Mouse (Mus musculus): ENCODE measurements around the gene Hist1h2bb. TPM values are rescaled to one million over a fixed set of nuclear protein-coding genes. Genes with fewer than 3 reads are reported as not detected.

Hist1h2bb gene
- polyA plus RNA-seq, 1 experiment from 2014 or later, result 0.41 TPM

DNA sequence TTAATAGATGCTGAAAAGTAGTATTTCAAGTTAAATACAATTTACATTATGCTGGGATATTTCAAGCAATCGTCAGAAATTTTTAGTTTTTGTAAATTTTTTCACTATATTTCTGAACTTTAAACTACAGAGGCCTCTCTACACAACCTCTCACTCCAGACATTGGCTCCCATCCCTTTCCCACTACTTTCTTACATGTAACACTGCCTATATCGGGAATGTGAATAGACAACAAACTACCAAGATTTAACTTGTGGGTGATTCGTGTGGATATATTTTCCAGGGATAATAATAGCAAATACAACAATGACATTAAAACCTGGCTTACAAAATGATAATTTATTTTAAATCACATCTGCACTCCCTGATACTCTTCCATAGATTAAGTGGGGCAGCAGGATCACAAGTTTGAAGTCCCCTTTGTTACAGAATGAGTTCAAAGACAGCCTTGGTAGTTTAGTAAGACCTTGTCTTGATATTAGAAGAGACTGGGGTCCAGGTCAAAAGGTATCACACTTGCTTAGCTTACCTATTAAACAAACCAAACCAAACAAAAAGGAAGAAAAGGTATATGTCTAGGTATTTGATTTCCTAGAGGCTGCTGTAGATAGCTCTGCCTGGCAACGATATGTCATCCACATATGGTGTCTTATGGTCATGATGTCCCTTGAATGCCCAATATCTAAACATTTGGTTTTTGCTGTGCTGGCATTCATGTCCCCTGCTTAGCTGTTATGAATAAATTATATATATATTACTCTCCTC is 7.0 kb downstream of the Hist1h2bb start:
- CTCF ChIA-PET, result interaction anchor here (1.1 kb wide), 1 partner anchor 10 kb away, joined by 4 read pairs; the partner anchor contains the start of gene Hist1h1a
- TF ChIP-seq CTCF (IDR thresholded peaks at IDR 0.05), result no peak
- in situ Hi-C loops (cut with MboI; ENCODE audit: low pct_unique_long_range_greater_than_20kb), result loop anchor here (25.0 kb wide), 1 partner anchor 1966 kb away; the partner anchor contains the start of genes Hist1h1b, Hist1h2an, Hist1h2bp and Hist1h3i
- H3K27me3 ChIP-seq, result no peaks in the 10 kb centered on the region
- DNase-seq (ENCODE audit: low read depth, low spot score), result no peak
- POLR2A ChIA-PET, result interaction anchor here (1.0 kb wide), 1 partner anchor 10 kb away, joined by 3 read pairs; the partner anchor contains the start of gene Hist1h1a
- ATAC-seq, result no peak

- DNase-seq (ENCODE audit: low read depth, low spot score) (no peak), ATAC-seq (no peak)
- POLR2A ChIA-PET, result interaction anchor here (0.6 kb wide), 1 partner anchor 567 kb away, joined by 3 read pairs; no protein-coding TSS in a partner anchor
- in situ Hi-C loops (cut with MboI; ENCODE audit: low pct_unique_long_range_greater_than_20kb), result loop anchor here (25.0 kb wide), 1 partner anchor 1968 kb away; the partner anchor contains the start of genes Hist1h1b, Hist1h2an, Hist1h2bp and Hist1h3i
- H3K27me3 ChIP-seq, result no peaks in the 10 kb centered on the region
- CTCF ChIA-PET, result no interaction called here
- TF ChIP-seq CTCF (IDR thresholded peaks at IDR 0.05), result no peak
These were observed 8.5 kb downstream of the Hist1h2bb start for GRCm38 (mm10) chr13:23755000-23755399.

- in situ Hi-C loops (cut with MboI; ENCODE audit: low pct_unique_long_range_greater_than_20kb), result loop anchor here (25.0 kb wide), 1 partner anchor 1969 kb away; the partner anchor contains the start of genes Hist1h1b, Hist1h2an, Hist1h2bp and Hist1h3i
- no peaks in the 10 kb centered on the region for H3K27me3 ChIP-seq
- TF ChIP-seq CTCF (IDR thresholded peaks at IDR 0.05), result no peak
- ChIA-PET CTCF (no interaction called here), POLR2A (interaction anchor here (0.5 to 1.0 kb wide), 2 partner anchors 15 to 17 kb away, joined by 3 to 4 read pairs; no protein-coding TSS in a partner anchor)
- no peak for DNase-seq (ENCODE audit: low read depth, low spot score)
- peak; percentile 50 for ATAC-seq
These were observed 10.3 kb downstream of the Hist1h2bb start, which contains the start of gene Hist1h4b for GRCm38 (mm10) chr13:23756790-23757189. Gene Hist1h4b (plus strand): TSS chr13:23757013.

DNA sequence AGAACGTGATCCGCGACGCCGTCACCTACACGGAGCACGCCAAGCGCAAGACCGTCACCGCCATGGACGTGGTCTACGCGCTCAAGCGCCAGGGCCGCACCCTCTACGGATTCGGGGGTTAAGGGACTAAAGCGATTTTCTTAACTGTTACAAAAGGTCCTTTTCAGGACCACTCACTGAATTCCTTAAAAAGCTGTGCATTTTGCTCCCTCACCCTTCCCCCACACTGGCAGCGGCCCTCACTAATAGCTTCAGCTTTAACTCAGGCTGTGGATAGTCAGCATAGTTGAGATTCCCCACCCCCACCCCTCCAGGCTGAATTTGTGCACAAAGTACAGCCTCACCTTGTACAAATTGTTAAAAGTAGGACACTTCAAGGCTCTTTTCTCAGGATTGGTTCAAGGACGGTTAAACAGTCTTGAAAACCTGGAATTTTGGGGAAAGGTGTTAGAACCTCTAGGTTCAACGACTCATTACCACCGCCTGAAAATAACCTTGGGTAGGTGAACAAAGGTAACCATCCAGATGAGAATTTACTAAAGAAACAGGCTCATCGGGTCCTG is 10.8 kb downstream of the Hist1h2bb start:
- ChIA-PET CTCF (no interaction called here), POLR2A (interaction anchor here (0.5 to 1.0 kb wide), 2 partner anchors 15 to 18 kb away, joined by 3 to 4 read pairs; no protein-coding TSS in a partner anchor)
- no peak for TF ChIP-seq CTCF (IDR thresholded peaks at IDR 0.05)
- DNase-seq (ENCODE audit: low read depth, low spot score), result no peak
- in situ Hi-C loops (cut with MboI; ENCODE audit: low pct_unique_long_range_greater_than_20kb), result loop anchor here (25.0 kb wide), 1 partner anchor 1970 kb away; the partner anchor contains the start of genes Hist1h1b, Hist1h2an, Hist1h2bp and Hist1h3i
- ATAC-seq, result no peak
- no peaks in the 10 kb centered on the region for H3K27me3 ChIP-seq

GRCm38 (mm10) chr13:23757921-23758320 is 11.4 kb downstream of the Hist1h2bb start:
- ATAC-seq (no peak), DNase-seq (ENCODE audit: low read depth, low spot score) (no peak)
- CTCF ChIA-PET, result no interaction called here
- in situ Hi-C loops (cut with MboI; ENCODE audit: low pct_unique_long_range_greater_than_20kb), result loop anchor here (25.0 kb wide), 1 partner anchor 1971 kb away; the partner anchor contains the start of genes Hist1h1b, Hist1h2an, Hist1h2bp and Hist1h3i
- POLR2A ChIA-PET, result no interaction called here
- H3K27me3 ChIP-seq, result no peaks in the 10 kb centered on the region
- no peak for TF ChIP-seq CTCF (IDR thresholded peaks at IDR 0.05)

DNA sequence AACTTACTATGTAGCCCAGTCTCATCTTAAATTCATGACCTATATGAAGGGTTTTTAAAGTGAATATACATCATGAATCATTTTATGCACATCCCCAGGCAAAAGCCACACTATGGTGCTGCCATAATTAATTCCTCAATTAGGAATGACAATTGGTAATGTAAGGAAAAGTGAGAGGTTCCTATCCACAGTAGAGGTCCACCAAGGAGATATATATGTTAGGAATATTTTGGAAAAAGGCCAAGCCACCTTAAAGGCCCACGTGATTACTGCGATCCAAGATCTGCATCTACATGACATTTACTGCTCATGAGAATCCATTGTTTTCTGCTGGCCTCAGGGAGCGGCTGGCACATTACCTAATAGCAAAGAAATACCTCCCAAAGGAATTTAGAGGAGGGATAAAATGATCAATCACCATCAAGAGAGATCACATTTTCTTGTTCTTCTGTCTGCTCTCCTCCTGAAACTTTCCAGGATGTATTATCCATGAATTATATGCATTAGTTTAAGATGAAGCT is 12.8 kb downstream of the Hist1h2bb start:
- DNase-seq (ENCODE audit: low read depth, low spot score) (no peak), ATAC-seq (no peak)
- in situ Hi-C loops (cut with MboI; ENCODE audit: low pct_unique_long_range_greater_than_20kb), result loop anchor here (25.0 kb wide), 1 partner anchor 1972 kb away; the partner anchor contains the start of genes Hist1h1b, Hist1h2an, Hist1h2bp and Hist1h3i
- CTCF ChIA-PET, result interaction anchor here (1.5 kb wide), 1 partner anchor 23 kb away, joined by 3 read pairs; no protein-coding TSS in a partner anchor
- no peak for TF ChIP-seq CTCF (IDR thresholded peaks at IDR 0.05)
- no peaks in the 10 kb centered on the region for H3K27me3 ChIP-seq
- POLR2A ChIA-PET, result interaction anchor here (1.4 kb wide), 1 partner anchor 61 kb away, joined by 4 read pairs; the partner anchor contains the start of gene Hist1h4c

DNA sequence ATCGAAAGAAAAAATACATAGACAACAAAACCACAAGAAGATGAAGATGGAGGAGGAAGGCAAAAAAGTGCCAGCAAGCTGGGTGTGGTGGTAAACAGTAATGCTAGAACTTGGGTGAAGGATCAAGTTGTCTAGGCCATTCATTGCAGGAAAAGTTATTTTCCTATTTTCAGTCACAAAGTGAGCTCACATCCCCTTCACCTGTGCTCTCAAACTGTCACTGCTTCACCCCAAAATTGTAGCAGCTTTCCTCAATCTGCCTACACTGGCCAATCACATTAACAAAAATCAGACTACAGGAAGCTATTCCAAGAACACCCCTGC is 13.3 kb downstream of the Hist1h2bb start:
- TF ChIP-seq CTCF (IDR thresholded peaks at IDR 0.05), result no peak
- H3K27me3 ChIP-seq, result no peaks in the 10 kb centered on the region
- in situ Hi-C loops (cut with MboI; ENCODE audit: low pct_unique_long_range_greater_than_20kb), result loop anchor here (25.0 kb wide), 1 partner anchor 1973 kb away; the partner anchor contains the start of genes Hist1h1b, Hist1h2an, Hist1h2bp and Hist1h3i
- ChIA-PET CTCF (interaction anchor here (0.9 to 1.5 kb wide), 2 partner anchors 13 to 23 kb away, joined by 3 read pairs; partner anchors contain the start of gene Hist1h2bb), POLR2A (interaction anchor here (1.4 kb wide), 1 partner anchor 61 kb away, joined by 4 read pairs; the partner anchor contains the start of gene Hist1h4c)
- DNase-seq (ENCODE audit: low read depth, low spot score) (no peak), ATAC-seq (no peak)

- ATAC-seq (no peak), DNase-seq (ENCODE audit: low read depth, low spot score) (no peak)
- ChIA-PET POLR2A (no interaction called here), CTCF (interaction anchor here (0.9 to 1.5 kb wide), 2 partner anchors 13 to 24 kb away, joined by 3 read pairs; partner anchors contain the start of gene Hist1h2bb)
- in situ Hi-C loops (cut with MboI; ENCODE audit: low pct_unique_long_range_greater_than_20kb), result loop anchor here (25.0 kb wide), 1 partner anchor 1973 kb away; the partner anchor contains the start of genes Hist1h1b, Hist1h2an, Hist1h2bp and Hist1h3i
- H3K27me3 ChIP-seq, result no peaks in the 10 kb centered on the region
- no peak for TF ChIP-seq CTCF (IDR thresholded peaks at IDR 0.05)
These were observed 13.9 kb downstream of the Hist1h2bb start for GRCm38 (mm10) chr13:23760240-23760971.
